Mouse (Mus musculus) Patski (cell line): ENCODE measurements around the gene Dpm1. TPM values are rescaled to one million over a fixed set of nuclear protein-coding genes. Genes with fewer than 3 reads are reported as not detected.

Experiments used
- ATAC-seq: fragments of 100-300 bp; one replicate; pipeline ENCODE4 v1.8.0; 2021
- CTCF ChIA-PET: fragments of 350-600 bp; sonication (Branson Sonifier 250); formaldehyde crosslinking; loops from one replicate; lab custom pipeline; 2022; ENCODE audit warnings: inconsistent platforms; lab: Charles Lee
- POLR2A ChIA-PET: fragments of 350-600 bp; sonication (Branson Sonifier 250); formaldehyde crosslinking; loops from one replicate; lab custom pipeline; 2022; ENCODE audit warnings: antibody characterized with exemption, inconsistent platforms; lab: Charles Lee
- DNase-seq: peaks from one replicate; pipeline ENCODE4 v3.0.0-alpha.2; 2011; ENCODE audit warnings: low read depth, low spot score
- H3K27me3 ChIP-seq: fragments of 371-371 bp; one replicate; pipeline ENCODE4 v1.5.1; 2021
- CTCF ChIP-seq: fragments of 100-300 bp; IDR thresholded peaks from one replicate; pipeline ENCODE4 v1.5.1; 2021
- in situ Hi-C: fragments of 300-500 bp; cut with MboI; formaldehyde crosslinking; loops from 3 replicates; pipeline ENCODE4 v1.11.1; 2018; ENCODE audit warnings: low pct_unique_long_range_greater_than_20kb, mixed read lengths
- polyA plus RNA-seq: library from polyadenylated mRNA; unstranded; gene quantifications from one replicate; pipeline ENCODE4 v1.2.3, GENCODE M21; 2021

Dpm1 gene
- 15.8 TPM for polyA plus RNA-seq

- ChIA-PET POLR2A (interaction anchor here (0.6 kb wide), 1 partner anchor 165 kb away, joined by 3 read pairs; no protein-coding TSS in a partner anchor), CTCF (interaction anchor here (1.7 kb wide), 1 partner anchor 15 kb away, joined by 4 read pairs; no protein-coding TSS in a partner anchor)
- no peak for TF ChIP-seq CTCF
- ATAC-seq (peak; percentile 80), DNase-seq (peak; percentile 63)
- in situ Hi-C loops, result no loop called here
- H3K27me3 ChIP-seq, result no peaks in the 10 kb centered on the region
Measured at GRCm38 (mm10) chr2:168230026-168230728, at the start of gene Dpm1, which contains the start of the genes Gm20716 and Mocs3. Gene Dpm1, minus strand, starts transcription at chr2:168230591. Gene Gm20716, minus strand, starts transcription at chr2:168230364. Gene Mocs3, plus strand, starts transcription at chr2:168230622.

- no peak for DNase-seq
- POLR2A ChIA-PET, result no interaction called here
- H3K27me3 ChIP-seq, result peaks cover 4% of the 10 kb centered on the region
- TF ChIP-seq CTCF, result peak; percentile 88
- CTCF ChIA-PET, result interaction anchor here (0.6 kb wide), 1 partner anchor 9 kb away, joined by 3 read pairs; no protein-coding TSS in a partner anchor
- no peak for ATAC-seq
- in situ Hi-C loops, result no loop called here
Measured at GRCm38 (mm10) chr2:168274374-168274935, 44.1 kb upstream of the Dpm1 start.

- in situ Hi-C loops, result no loop called here
- ChIA-PET CTCF (interaction anchor here (1.2 kb wide), 1 partner anchor 17 kb away, joined by 3 read pairs; no protein-coding TSS in a partner anchor), POLR2A (no interaction called here)
- peaks cover 4% of the 10 kb centered on the region for H3K27me3 ChIP-seq
- no peak for TF ChIP-seq CTCF
- ATAC-seq, result no peak
- no peak for DNase-seq
Measured at GRCm38 (mm10) chr2:168273387-168273786, 43.0 kb upstream of the Dpm1 start.

GRCm38 (mm10) chr2:168268033-168268432 lies 37.6 kb upstream of the Dpm1 start:
- DNase-seq (no peak), ATAC-seq (no peak)
- peaks cover under 1% of the 10 kb centered on the region for H3K27me3 ChIP-seq
- TF ChIP-seq CTCF, result no peak
- in situ Hi-C loops, result no loop called here
- CTCF ChIA-PET, result no interaction called here
- POLR2A ChIA-PET, result no interaction called here

- ChIA-PET POLR2A (no interaction called here), CTCF (no interaction called here)
- TF ChIP-seq CTCF, result no peak
- in situ Hi-C loops, result no loop called here
- peaks cover 27% of the 10 kb centered on the region for H3K27me3 ChIP-seq
- DNase-seq, result no peak
- ATAC-seq, result no peak
Measured at GRCm38 (mm10) chr2:168260900-168261299, 30.5 kb upstream of the Dpm1 start.

- H3K27me3 ChIP-seq, result peaks cover 32% of the 10 kb centered on the region
- DNase-seq, result no peak
- no peak for ATAC-seq
- in situ Hi-C loops, result no loop called here
- TF ChIP-seq CTCF, result no peak
- ChIA-PET CTCF (no interaction called here), POLR2A (interaction anchor here (0.9 kb wide), 1 partner anchor 369 kb away, joined by 3 read pairs; no protein-coding TSS in a partner anchor)
Measured at GRCm38 (mm10) chr2:168260124-168260523, 29.7 kb upstream of the Dpm1 start.

GRCm38 (mm10) chr2:168259046-168259445 lies 28.7 kb upstream of the Dpm1 start:
- no peak for DNase-seq
- in situ Hi-C loops, result no loop called here
- peaks cover 32% of the 10 kb centered on the region for H3K27me3 ChIP-seq
- TF ChIP-seq CTCF, result no peak
- no peak for ATAC-seq
- ChIA-PET POLR2A (no interaction called here), CTCF (no interaction called here)

- CTCF ChIA-PET, result no interaction called here
- POLR2A ChIA-PET, result no interaction called here
- DNase-seq (no peak), ATAC-seq (no peak)
- in situ Hi-C loops, result no loop called here
- H3K27me3 ChIP-seq, result peaks cover 23% of the 10 kb centered on the region
- no peak for TF ChIP-seq CTCF
Measured at GRCm38 (mm10) chr2:168257188-168257587, 26.8 kb upstream of the Dpm1 start.

- no peak for ATAC-seq
- no peak for TF ChIP-seq CTCF
- peaks cover 17% of the 10 kb centered on the region for H3K27me3 ChIP-seq
- ChIA-PET POLR2A (no interaction called here), CTCF (no interaction called here)
- in situ Hi-C loops, result no loop called here
- no peak for DNase-seq
Measured at GRCm38 (mm10) chr2:168256506-168256905, 26.1 kb upstream of the Dpm1 start.

GRCm38 (mm10) chr2:168253822-168254221 lies 23.4 kb upstream of the Dpm1 start:
- CTCF ChIA-PET, result interaction anchor here (1.1 to 3.0 kb wide), 2 partner anchors 170 to 191 kb away, joined by 3 to 10 read pairs; no protein-coding TSS in a partner anchor
- TF ChIP-seq CTCF, result no peak
- in situ Hi-C loops, result loop anchor here (5.0 kb wide), 2 partner anchors 188 to 383 kb away; no protein-coding TSS in a partner anchor
- DNase-seq (no peak), ATAC-seq (no peak)
- POLR2A ChIA-PET, result no interaction called here
- H3K27me3 ChIP-seq, result peaks cover 8% of the 10 kb centered on the region
